Mouse (Mus musculus): ENCODE data around the gene Chrm4. TPM values are rescaled to one million over a fixed set of nuclear protein-coding genes. Genes with fewer than 3 reads are reported as not detected.

Chrm4 gene
- polyA plus RNA-seq, 1 experiment from 2014 or later, result 0.26 TPM

DNA sequence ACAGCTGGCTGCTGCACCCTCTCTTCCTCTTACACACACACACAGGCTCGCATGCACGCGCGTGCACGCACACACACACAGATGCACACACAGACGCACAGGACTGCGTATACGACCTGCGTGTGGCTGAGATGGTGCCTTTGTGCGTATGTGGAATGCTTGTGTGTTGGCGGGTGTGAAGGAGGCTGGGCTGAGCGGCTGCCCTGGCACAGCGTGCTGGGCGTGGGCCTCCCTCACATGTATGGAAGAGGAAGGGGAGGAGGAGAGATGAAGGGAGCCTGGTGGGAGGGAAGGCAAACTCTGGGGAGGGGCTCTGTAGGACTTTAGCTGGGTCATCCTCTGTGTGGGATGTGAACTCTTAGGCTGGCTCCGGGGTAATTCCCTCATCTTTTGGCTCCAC lies 1.6 kb upstream of the Chrm4 start:
- WGBS, result 74% methylated on average over 15 of the region's 15 CpGs
- ATAC-seq, result no peak
- no peak overlapping the region for H3K4me3 ChIP-seq (ENCODE audit: low read depth, low read length)
- no peak overlapping the region for H3K4me2 ChIP-seq (replicated peaks; ENCODE audit: low read depth)
- TF ChIP-seq CTCF (IDR thresholded peaks at IDR 0.05; ENCODE audit: low read depth), result no peak
- no peak overlapping the region for H3K27ac ChIP-seq (ENCODE audit: low read depth, low read length)
- peaks cover 39% of the 10 kb centered on the region for H3K27me3 ChIP-seq (replicated peaks; ENCODE audit: control insufficient read depth, insufficient read depth, low read length)
- no peaks in the 10 kb centered on the region for H3K9me3 ChIP-seq (ENCODE audit: control insufficient read depth)
- H3K4me1 ChIP-seq (replicated peaks; ENCODE audit: control insufficient read depth, insufficient read depth, low read length), result peaks cover 15% of the 10 kb centered on the region
- H3K36me3 ChIP-seq (ENCODE audit: control insufficient read depth, insufficient read depth), result 0 out of 2 replicates have a peak, but pooled peaks cover 3% of the 10 kb centered on the region
- H3K9ac ChIP-seq (ENCODE audit: low read depth, low read length), result no peak overlapping the region

DNA sequence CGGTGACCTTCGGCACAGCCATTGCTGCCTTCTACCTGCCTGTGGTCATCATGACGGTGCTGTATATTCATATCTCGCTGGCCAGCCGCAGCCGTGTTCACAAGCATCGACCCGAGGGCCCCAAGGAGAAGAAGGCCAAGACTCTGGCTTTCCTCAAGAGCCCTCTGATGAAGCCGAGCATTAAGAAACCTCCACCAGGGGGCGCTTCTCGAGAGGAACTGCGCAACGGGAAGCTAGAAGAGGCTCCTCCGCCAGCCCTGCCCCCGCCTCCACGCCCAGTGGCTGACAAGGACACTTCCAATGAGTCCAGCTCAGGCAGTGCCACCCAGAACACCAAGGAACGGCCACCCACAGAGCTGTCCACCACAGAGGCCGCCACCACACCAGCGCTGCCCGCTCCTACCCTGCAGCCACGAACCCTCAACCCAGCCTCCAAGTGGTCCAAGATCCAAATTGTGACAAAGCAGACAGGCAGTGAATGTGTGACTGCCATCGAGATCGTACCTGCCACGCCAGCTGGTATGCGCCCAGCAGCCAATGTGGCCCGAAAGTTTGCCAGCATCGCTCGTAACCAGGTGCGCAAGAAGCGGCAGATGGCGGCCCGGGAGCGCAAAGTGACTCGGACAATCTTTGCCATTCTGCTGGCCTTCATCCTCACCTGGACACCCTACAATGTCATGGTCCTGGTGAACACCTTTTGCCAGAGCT lies 931 bp downstream of the Chrm4 start:
- H3K27ac ChIP-seq (ENCODE audit: low read depth, low read length), result no peak overlapping the region
- peak; percentile 82 for TF ChIP-seq CTCF (IDR thresholded peaks at IDR 0.05; ENCODE audit: low read depth)
- 41% methylated on average over 34 of the region's 34 CpGs for WGBS
- peak; percentile 18; the same call in 1 of the 2 replicates for ATAC-seq
- peaks cover 14% of the 10 kb centered on the region for H3K27me3 ChIP-seq (replicated peaks; ENCODE audit: control insufficient read depth, insufficient read depth, low read length)
- H3K4me2 ChIP-seq (replicated peaks; ENCODE audit: low read depth), result peak overlapping the region; percentile 51
- peaks cover 15% of the 10 kb centered on the region for H3K4me1 ChIP-seq (replicated peaks; ENCODE audit: control insufficient read depth, insufficient read depth, low read length)
- H3K9me3 ChIP-seq (ENCODE audit: control insufficient read depth), result no peaks in the 10 kb centered on the region
- H3K36me3 ChIP-seq (ENCODE audit: control insufficient read depth, insufficient read depth), result 0 out of 2 replicates have a peak, but pooled peaks cover 3% of the 10 kb centered on the region
- H3K9ac ChIP-seq (ENCODE audit: low read depth, low read length), result no peak overlapping the region
- H3K4me3 ChIP-seq (ENCODE audit: low read depth, low read length), result no peak overlapping the region

DNA sequence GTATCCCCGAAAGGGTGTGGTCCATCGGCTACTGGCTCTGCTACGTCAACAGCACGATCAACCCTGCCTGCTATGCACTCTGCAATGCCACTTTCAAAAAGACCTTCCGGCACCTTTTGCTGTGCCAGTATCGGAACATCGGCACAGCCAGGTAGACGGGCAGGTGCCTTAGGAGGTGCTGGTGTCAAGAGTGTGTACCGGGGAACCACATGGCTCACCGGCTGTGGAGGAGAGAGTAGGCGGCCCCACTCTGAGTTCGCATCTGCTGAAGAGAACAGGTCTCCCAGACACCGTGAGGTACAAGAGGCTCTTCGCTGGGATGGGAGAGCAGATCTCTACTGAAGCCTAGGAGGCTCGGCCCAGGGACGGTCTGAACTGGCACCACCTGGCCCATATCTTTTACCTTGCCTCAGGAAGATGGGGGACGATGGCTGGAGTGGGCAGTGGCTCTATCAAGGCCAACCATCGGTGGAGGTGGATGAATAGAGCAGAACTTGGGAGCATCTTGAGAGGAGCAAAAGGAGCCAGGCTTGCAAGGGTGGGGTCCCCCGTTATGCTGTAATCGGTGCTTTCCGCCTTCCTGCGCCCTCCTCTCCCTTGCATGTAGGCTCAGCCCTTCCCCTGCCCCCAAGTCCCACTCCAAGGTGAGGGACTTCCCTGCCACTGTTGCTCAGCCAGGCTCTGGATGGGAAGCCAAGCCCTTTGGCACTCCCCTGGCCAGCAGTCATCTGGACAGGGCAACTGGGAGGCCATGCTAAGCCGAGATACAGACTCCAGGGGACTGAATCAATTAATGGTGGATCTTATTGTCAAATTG lies 1.7 kb downstream of the Chrm4 start:
- 74% methylated on average over 23 of the region's 23 CpGs for WGBS
- H3K4me3 ChIP-seq (ENCODE audit: low read depth, low read length), result no peak overlapping the region

DNA sequence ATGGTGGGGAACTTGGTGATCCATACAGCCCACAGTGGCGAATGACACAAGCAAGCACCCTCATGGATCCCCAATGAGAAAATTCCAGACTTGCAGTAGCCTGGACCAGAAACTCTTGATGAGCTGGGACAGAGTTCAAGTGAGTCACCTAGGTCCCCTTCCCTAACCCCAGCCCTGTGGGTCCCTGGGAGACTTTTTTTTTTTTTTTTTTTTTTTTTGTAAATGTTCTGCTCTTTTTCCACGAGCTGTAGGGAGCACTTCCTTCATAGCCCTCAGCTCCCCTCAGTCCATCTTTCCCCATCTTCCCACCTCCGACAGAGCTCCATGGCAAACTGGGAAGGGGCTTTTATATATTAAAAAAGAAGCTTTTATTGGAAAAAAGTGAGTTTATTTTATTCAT lies 2.4 kb downstream of the Chrm4 start:
- H3K4me3 ChIP-seq (ENCODE audit: low read depth, low read length), result no peak overlapping the region
- H3K9ac ChIP-seq (ENCODE audit: low read depth, low read length), result no peak overlapping the region
- TF ChIP-seq CTCF (IDR thresholded peaks at IDR 0.05; ENCODE audit: low read depth), result no peak
- no peaks in the 10 kb centered on the region for H3K9me3 ChIP-seq (ENCODE audit: control insufficient read depth)
- peaks cover 6% of the 10 kb centered on the region; the same call in 1 of the 2 replicates for H3K4me1 ChIP-seq (replicated peaks; ENCODE audit: control insufficient read depth, insufficient read depth, low read length)
- peaks cover 17% of the 10 kb centered on the region for H3K36me3 ChIP-seq (ENCODE audit: control insufficient read depth, insufficient read depth)
- no peak for ATAC-seq
- 73% methylated on average over 3 of the region's 3 CpGs for WGBS
- no peak overlapping the region for H3K27ac ChIP-seq (ENCODE audit: low read depth, low read length)
- peaks cover 6% of the 10 kb centered on the region; the same call in 1 of the 2 replicates for H3K27me3 ChIP-seq (replicated peaks; ENCODE audit: control insufficient read depth, insufficient read depth, low read length)
- no peak overlapping the region for H3K4me2 ChIP-seq (replicated peaks; ENCODE audit: low read depth)

More for the DNA sequence above, 1.7 kb downstream of the Chrm4 start:
- peaks cover 7% of the 10 kb centered on the region for H3K27me3 ChIP-seq (replicated peaks; ENCODE audit: control insufficient read depth, insufficient read depth, low read length)
- H3K27ac ChIP-seq (ENCODE audit: low read depth, low read length), result no peak overlapping the region
- H3K9ac ChIP-seq (ENCODE audit: low read depth, low read length), result no peak overlapping the region
- no peaks in the 10 kb centered on the region for H3K9me3 ChIP-seq (ENCODE audit: control insufficient read depth)
- no peak overlapping the region for H3K4me2 ChIP-seq (replicated peaks; ENCODE audit: low read depth)
- ATAC-seq, result no peak
- no peak; the same call in 1 of the 2 replicates for TF ChIP-seq CTCF (IDR thresholded peaks at IDR 0.05; ENCODE audit: low read depth)
- H3K36me3 ChIP-seq (ENCODE audit: control insufficient read depth, insufficient read depth), result peaks cover 10% of the 10 kb centered on the region
- H3K4me1 ChIP-seq (replicated peaks; ENCODE audit: control insufficient read depth, insufficient read depth, low read length), result peaks cover 7% of the 10 kb centered on the region

DNA sequence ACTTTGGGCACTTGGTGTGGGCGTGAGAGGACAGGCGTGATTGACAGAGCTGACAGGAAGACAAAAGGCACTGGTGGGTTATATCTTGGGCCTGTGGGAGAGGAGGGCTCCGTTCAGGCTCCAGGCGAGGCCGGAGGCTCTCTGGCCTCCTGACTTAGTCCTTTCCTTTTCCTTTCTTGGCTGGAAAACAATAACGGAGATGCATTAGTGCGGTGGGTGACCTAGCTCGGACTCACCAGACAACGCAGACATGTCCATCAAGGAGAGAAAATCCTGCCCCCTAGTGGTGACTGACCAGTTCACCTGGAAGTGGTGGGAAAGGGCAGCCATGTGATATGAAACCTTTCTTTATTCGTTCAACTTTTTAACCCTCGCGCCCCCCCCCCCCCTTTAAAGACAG lies 2.9 kb downstream of the Chrm4 start:
- peak; percentile 84 for TF ChIP-seq CTCF (IDR thresholded peaks at IDR 0.05; ENCODE audit: low read depth)
- peak overlapping the region; percentile 65 for H3K4me2 ChIP-seq (replicated peaks; ENCODE audit: low read depth)
- WGBS, result 23% methylated on average over 12 of the region's 12 CpGs
- no peak overlapping the region for H3K27ac ChIP-seq (ENCODE audit: low read depth, low read length)
- peaks cover 2% of the 10 kb centered on the region; the same call in 1 of the 2 replicates for H3K27me3 ChIP-seq (replicated peaks; ENCODE audit: control insufficient read depth, insufficient read depth, low read length)
- H3K36me3 ChIP-seq (ENCODE audit: control insufficient read depth, insufficient read depth), result peaks cover 22% of the 10 kb centered on the region
- no peak overlapping the region for H3K9ac ChIP-seq (ENCODE audit: low read depth, low read length)
- peaks cover 6% of the 10 kb centered on the region; the same call in 1 of the 2 replicates for H3K4me1 ChIP-seq (replicated peaks; ENCODE audit: control insufficient read depth, insufficient read depth, low read length)
- H3K4me3 ChIP-seq (ENCODE audit: low read depth, low read length), result no peak overlapping the region; the same call in 1 of the 2 replicates
- no peaks in the 10 kb centered on the region for H3K9me3 ChIP-seq (ENCODE audit: control insufficient read depth)
- ATAC-seq, result no peak

DNA sequence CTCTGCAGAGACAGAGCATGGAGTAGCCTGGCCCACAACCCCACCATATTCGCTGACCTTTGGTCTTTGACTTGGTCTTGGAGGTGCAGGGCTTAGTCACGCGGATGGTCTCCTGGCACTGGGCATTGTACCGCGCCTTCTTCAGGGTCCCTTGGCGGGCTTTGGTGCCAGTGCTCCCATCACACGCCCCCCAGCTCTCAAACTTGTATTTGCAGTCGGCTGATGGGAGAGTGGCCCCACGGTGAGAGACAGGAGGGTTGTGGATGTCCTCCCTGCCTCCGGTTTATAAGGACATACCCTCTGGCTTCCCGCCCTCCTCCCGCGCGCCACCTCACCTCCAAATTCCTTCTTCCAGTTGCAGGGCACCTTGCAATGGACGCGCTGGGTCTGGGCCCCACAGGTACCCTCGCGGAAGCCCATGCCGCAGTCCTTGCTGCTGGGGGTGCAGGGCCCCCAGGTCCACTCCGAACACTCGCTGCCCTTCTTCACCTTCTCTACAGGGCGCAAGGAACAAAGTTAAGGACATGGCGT lies 3.8 kb downstream of the Chrm4 start:
- Histone ChIP-seq H3K4me3 (ENCODE audit: low read depth, low read length) (peak overlapping the region; percentile 49), H3K4me1 (replicated peaks; ENCODE audit: control insufficient read depth, insufficient read depth, low read length) (peaks cover 6% of the 10 kb centered on the region; the same call in 1 of the 2 replicates), H3K27me3 (replicated peaks; ENCODE audit: control insufficient read depth, insufficient read depth, low read length) (no peaks in the 10 kb centered on the region), H3K9ac (ENCODE audit: low read depth, low read length) (peak overlapping the region; percentile 56), H3K9me3 (ENCODE audit: control insufficient read depth) (no peaks in the 10 kb centered on the region), H3K4me2 (replicated peaks; ENCODE audit: low read depth) (peak overlapping the region; percentile 65), H3K27ac (ENCODE audit: low read depth, low read length) (no peak overlapping the region), H3K36me3 (ENCODE audit: control insufficient read depth, insufficient read depth) (peaks cover 31% of the 10 kb centered on the region)
- 10% methylated on average over 22 of the region's 23 CpGs for WGBS
- no peak for ATAC-seq
- no peak for TF ChIP-seq CTCF (IDR thresholded peaks at IDR 0.05; ENCODE audit: low read depth)

Measured in intestine, postnatal 0 days (tissue).